Mouse (Mus musculus) forebrain, embryonic 16.5 days (tissue): ENCODE measurements around the gene Fzd5. TPM values are rescaled to one million over a fixed set of nuclear protein-coding genes. Genes with fewer than 3 reads are reported as not detected.

Experiments
- polyA plus RNA-seq: library from polyadenylated mRNA; unstranded; fragments of >200 nt; fragmentation: Nextera tagmentation; extraction: Ambion mirVana; gene quantifications from 2 replicates; pipeline ENCODE4 v1.2.1, GENCODE M21; 2015

Gene Fzd5
- polyA plus RNA-seq, 1 experiment from 2014 or later: 0.61 TPM

Other genes with a start within 250 kb of the Fzd5 start
- 51.6 and 61.4 TPM in 2 replicates for gene Creb1, start 205.1 kb downstream of the Fzd5 start, polyA plus RNA-seq
- 21.2 and 22.8 TPM in 2 replicates for gene Mettl21a, start 120.5 kb downstream of the Fzd5 start, polyA plus RNA-seq
- gene Ccnyl1, start 47.3 kb downstream of the Fzd5 start, polyA plus RNA-seq: 3.9 and 4.4 TPM in 2 replicates
- gene Plekhm3, start 219.1 kb upstream of the Fzd5 start, polyA plus RNA-seq: 9.2 and 10.9 TPM in 2 replicates